Mouse (Mus musculus): ENCODE results near the gene Gpc6. TPM values are rescaled to one million over a fixed set of nuclear protein-coding genes. Genes with fewer than 3 reads are reported as not detected.

Gpc6 gene
- 11.1 and 11.4 TPM in 2 replicates for polyA plus RNA-seq (2015; fragmentation: Nextera tagmentation; extraction: Ambion mirVana)

- H3K4me1 ChIP-seq (replicated peaks; ENCODE audit: control insufficient read depth, insufficient read depth), result no peaks in the 10 kb centered on the region; the same call in 1 of the 2 replicates
- WGBS, result under 1% methylated on average over 38 of the region's 38 CpGs
- H3K4me3 ChIP-seq (ENCODE audit: low read depth, low read length), result peak within 1 kb of the TSS; percentile 73
- DNase-seq (ENCODE audit: low spot score) (peak; percentile 82), ATAC-seq (ENCODE audit: low FRiP score, low TSS enrichment) (peak; percentile 75)
- H3K4me2 ChIP-seq (replicated peaks; ENCODE audit: low read depth), result peak within 1 kb of the TSS; percentile 97
- TF ChIP-seq EP300 (optimal IDR thresholded peaks at IDR 0.05) (no peak), CTCF (IDR thresholded peaks at IDR 0.05; ENCODE audit: low read depth) (no peak; the same call in 1 of the 2 replicates)
- peak within 1 kb of the TSS; percentile 88 for H3K27ac ChIP-seq (replicated peaks)
- no peaks in the 10 kb centered on the region for H3K36me3 ChIP-seq (ENCODE audit: control insufficient read depth, insufficient read depth, low read length)
- H3K9me3 ChIP-seq (ENCODE audit: control insufficient read depth, low read length), result no peaks in the 10 kb centered on the region
- no peaks in the 10 kb centered on the region for H3K27me3 ChIP-seq (ENCODE audit: control insufficient read depth, insufficient read depth, low read length)
- peak within 1 kb of the TSS; percentile 66 for H3K9ac ChIP-seq (ENCODE audit: low read length)
These were observed at the start of gene Gpc6 for GRCm38 (mm10) chr14:116924876-116925601. TSS of gene Gpc6 (plus strand) at chr14:116925315.

- no peak overlapping the region for H3K9ac ChIP-seq (ENCODE audit: low read length)
- no peaks in the 10 kb centered on the region for H3K4me1 ChIP-seq (replicated peaks; ENCODE audit: control insufficient read depth, insufficient read depth)
- 77% methylated on average over 7 of the region's 7 CpGs for WGBS
- no peaks in the 10 kb centered on the region for H3K9me3 ChIP-seq (ENCODE audit: control insufficient read depth, low read length)
- no peak for ATAC-seq (ENCODE audit: low FRiP score, low TSS enrichment)
- no peak overlapping the region for H3K4me2 ChIP-seq (replicated peaks; ENCODE audit: low read depth)
- no peak overlapping the region for H3K4me3 ChIP-seq (ENCODE audit: low read depth, low read length)
- TF ChIP-seq EP300 (optimal IDR thresholded peaks at IDR 0.05) (no peak), CTCF (IDR thresholded peaks at IDR 0.05; ENCODE audit: low read depth) (no peak)
- no peak overlapping the region for H3K27ac ChIP-seq (replicated peaks)
- H3K27me3 ChIP-seq (ENCODE audit: control insufficient read depth, insufficient read depth, low read length), result no peaks in the 10 kb centered on the region
- no peak for DNase-seq (ENCODE audit: low spot score)
- no peaks in the 10 kb centered on the region for H3K36me3 ChIP-seq (ENCODE audit: control insufficient read depth, insufficient read depth, low read length)
These were observed 42.6 kb upstream of the Gpc6 start for GRCm38 (mm10) chr14:116882480-116883044.

GRCm38 (mm10) chr14:116894316-116894715 is 30.8 kb upstream of the Gpc6 start:
- Histone ChIP-seq H3K4me1 (replicated peaks; ENCODE audit: control insufficient read depth, insufficient read depth) (no peaks in the 10 kb centered on the region), H3K9me3 (ENCODE audit: control insufficient read depth, low read length) (no peaks in the 10 kb centered on the region), H3K4me3 (ENCODE audit: low read depth, low read length) (no peak overlapping the region), H3K9ac (ENCODE audit: low read length) (no peak overlapping the region), H3K36me3 (ENCODE audit: control insufficient read depth, insufficient read depth, low read length) (no peaks in the 10 kb centered on the region), H3K4me2 (replicated peaks; ENCODE audit: low read depth) (no peak overlapping the region), H3K27ac (replicated peaks) (no peak overlapping the region), H3K27me3 (ENCODE audit: control insufficient read depth, insufficient read depth, low read length) (no peaks in the 10 kb centered on the region)
- 32% methylated on average over 3 of the region's 3 CpGs for WGBS
- no peak for ATAC-seq (ENCODE audit: low FRiP score, low TSS enrichment)
- no peak for DNase-seq (ENCODE audit: low spot score)
- TF ChIP-seq CTCF (IDR thresholded peaks at IDR 0.05; ENCODE audit: low read depth) (no peak), EP300 (optimal IDR thresholded peaks at IDR 0.05) (no peak)

- DNase-seq (ENCODE audit: low spot score), result no peak
- no peak for TF ChIP-seq EP300 (optimal IDR thresholded peaks at IDR 0.05)
- TF ChIP-seq CTCF (IDR thresholded peaks at IDR 0.05; ENCODE audit: low read depth), result no peak
- Histone ChIP-seq H3K36me3 (ENCODE audit: control insufficient read depth, insufficient read depth, low read length) (no peaks in the 10 kb centered on the region), H3K27ac (replicated peaks) (no peak overlapping the region), H3K4me3 (ENCODE audit: low read depth, low read length) (no peak overlapping the region), H3K4me2 (replicated peaks; ENCODE audit: low read depth) (no peak overlapping the region), H3K4me1 (replicated peaks; ENCODE audit: control insufficient read depth, insufficient read depth) (no peaks in the 10 kb centered on the region), H3K27me3 (ENCODE audit: control insufficient read depth, insufficient read depth, low read length) (no peaks in the 10 kb centered on the region), H3K9ac (ENCODE audit: low read length) (no peak overlapping the region), H3K9me3 (ENCODE audit: control insufficient read depth, low read length) (no peaks in the 10 kb centered on the region)
- 30% methylated on average over 1 of the region's 1 CpGs for WGBS
- ATAC-seq (ENCODE audit: low FRiP score, low TSS enrichment), result no peak
These were observed 27.1 kb upstream of the Gpc6 start for GRCm38 (mm10) chr14:116897971-116898370.

- no peak overlapping the region for H3K4me3 ChIP-seq (ENCODE audit: low read depth, low read length)
- H3K27me3 ChIP-seq (ENCODE audit: control insufficient read depth, insufficient read depth, low read length), result no peaks in the 10 kb centered on the region
- H3K9me3 ChIP-seq (ENCODE audit: control insufficient read depth, low read length), result no peaks in the 10 kb centered on the region
- H3K4me2 ChIP-seq (replicated peaks; ENCODE audit: low read depth), result no peak overlapping the region
- 63% methylated on average over 1 of the region's 1 CpGs for WGBS
- DNase-seq (ENCODE audit: low spot score) (no peak), ATAC-seq (ENCODE audit: low FRiP score, low TSS enrichment) (no peak)
- H3K36me3 ChIP-seq (ENCODE audit: control insufficient read depth, insufficient read depth, low read length), result no peaks in the 10 kb centered on the region
- TF ChIP-seq CTCF (IDR thresholded peaks at IDR 0.05; ENCODE audit: low read depth) (no peak), EP300 (optimal IDR thresholded peaks at IDR 0.05) (no peak)
- H3K9ac ChIP-seq (ENCODE audit: low read length), result no peak overlapping the region
- no peak overlapping the region for H3K27ac ChIP-seq (replicated peaks)
- no peaks in the 10 kb centered on the region for H3K4me1 ChIP-seq (replicated peaks; ENCODE audit: control insufficient read depth, insufficient read depth)
These were observed 13.3 kb upstream of the Gpc6 start for GRCm38 (mm10) chr14:116911768-116912167.

- Histone ChIP-seq H3K4me1 (replicated peaks; ENCODE audit: control insufficient read depth, insufficient read depth) (no peaks in the 10 kb centered on the region), H3K27ac (replicated peaks) (no peak overlapping the region), H3K27me3 (ENCODE audit: control insufficient read depth, insufficient read depth, low read length) (no peaks in the 10 kb centered on the region), H3K9ac (ENCODE audit: low read length) (no peak overlapping the region), H3K9me3 (ENCODE audit: control insufficient read depth, low read length) (no peaks in the 10 kb centered on the region), H3K4me2 (replicated peaks; ENCODE audit: low read depth) (no peak overlapping the region), H3K4me3 (ENCODE audit: low read depth, low read length) (no peak overlapping the region), H3K36me3 (ENCODE audit: control insufficient read depth, insufficient read depth, low read length) (no peaks in the 10 kb centered on the region)
- TF ChIP-seq EP300 (optimal IDR thresholded peaks at IDR 0.05) (no peak), CTCF (IDR thresholded peaks at IDR 0.05; ENCODE audit: low read depth) (no peak)
- 44% methylated on average over 6 of the region's 6 CpGs for WGBS
- ATAC-seq (ENCODE audit: low FRiP score, low TSS enrichment) (no peak), DNase-seq (ENCODE audit: low spot score) (no peak)
These were observed 8.2 kb upstream of the Gpc6 start for GRCm38 (mm10) chr14:116916874-116917273.

Measured in stomach, postnatal 0 days (tissue).